In genomic region chr10:60830000-60830399, GRCm38 (mm10) we compare ENCODE assay signal across 8 mouse cellular contexts. TPM values are rescaled to one million over a fixed set of nuclear protein-coding genes. Genes with fewer than 3 reads are reported as not detected.
DNase-seq lines count a peak whose midpoint lies in the region; ATAC-seq lines count a peak whose summit lies in the region.
"Had no signal": no experiment of that assay in that cellular context is flagged by ENCODE, and none has a peak within 500 bp of the region (broad histone marks: within the 10 kb centered on the region; RNA-seq: fewer than 3 reads in every experiment).

No protein-coding gene starts in this region.

- H3K9ac ChIP-seq in forebrain, embryonic 14.5 days (ENCODE audit: low read length), result peak overlapping the region; percentile 68; the same call in 1 of the 2 replicates
- no peak overlapping the region for H3K9ac ChIP-seq in limb, embryonic 15.5 days

- peaks cover 98% of the 10 kb centered on the region for H3K27me3 ChIP-seq in megakaryocyte, embryonic 14.5 days (replicated peaks)
- H3K27me3 ChIP-seq in forebrain, embryonic 14.5 days (replicated peaks; ENCODE audit: control insufficient read depth, insufficient read depth, low read length), result peaks cover 36% of the 10 kb centered on the region
- peaks cover 29% of the 10 kb centered on the region for H3K27me3 ChIP-seq in limb, embryonic 15.5 days

- H3K36me3 ChIP-seq in megakaryocyte, embryonic 14.5 days (replicated peaks; ENCODE audit: low read length), result no peaks in the 10 kb centered on the region
- H3K36me3 ChIP-seq in forebrain, embryonic 14.5 days (ENCODE audit: control insufficient read depth, insufficient read depth, low read length), result no peaks in the 10 kb centered on the region
- H3K36me3 ChIP-seq in limb, embryonic 15.5 days, result no peaks in the 10 kb centered on the region

- no peak for ATAC-seq in megakaryocyte, adult 5-6 weeks (ENCODE audit: poor library complexity, severe bottlenecking)
- ATAC-seq in forebrain, embryonic 14.5 days, result no peak
- ATAC-seq in limb, embryonic 15.5 days (ENCODE audit: insufficient number of reproducible peaks, low FRiP score, low TSS enrichment, low read depth), result no peak
- ATAC-seq in erythroblast, adult 5-6 weeks (replicated peaks; ENCODE audit: low FRiP score, poor library complexity, severe bottlenecking), result no peak

- H3K4me2 ChIP-seq in forebrain, embryonic 14.5 days (ENCODE audit: low read length), result peak overlapping the region; percentile 95
- H3K4me2 ChIP-seq in limb, embryonic 15.5 days, result peak overlapping the region; percentile 94

- under 1% methylated on average over 11 of the region's 11 CpGs for WGBS in forebrain, embryonic 14.5 days
- WGBS in limb, embryonic 15.5 days, result under 1% methylated on average over 11 of the region's 11 CpGs

- H3K4me1 ChIP-seq in megakaryocyte, embryonic 14.5 days, result peaks cover 40% of the 10 kb centered on the region
- peaks cover 24% of the 10 kb centered on the region for H3K4me1 ChIP-seq in forebrain, embryonic 14.5 days (ENCODE audit: control insufficient read depth, insufficient read depth, low read length)
- H3K4me1 ChIP-seq in limb, embryonic 15.5 days, result peaks cover 65% of the 10 kb centered on the region

- DNase-seq in forebrain, embryonic 14.5 days (ENCODE audit: low spot score), result no peak
- no peak for DNase-seq in natural killer cell, adult 2 months (ENCODE audit: low spot score in 2 of 2)
- no peak for DNase-seq in left cerebral cortex, adult 18-20 months (ENCODE audit: low spot score in 2 of 2)

- peaks cover 16% of the 10 kb centered on the region for H3K9me3 ChIP-seq in megakaryocyte, embryonic 14.5 days
- no peaks in the 10 kb centered on the region for H3K9me3 ChIP-seq in forebrain, embryonic 14.5 days (replicated peaks; ENCODE audit: control insufficient read depth, low read length)
- no peaks in the 10 kb centered on the region for H3K9me3 ChIP-seq in limb, embryonic 15.5 days

- peak overlapping the region; percentile 90 for H3K4me3 ChIP-seq in megakaryocyte, embryonic 14.5 days (replicated peaks)
- peak overlapping the region; percentile 58 for H3K4me3 ChIP-seq in forebrain, embryonic 14.5 days (ENCODE audit: low read depth, low read length)
- H3K4me3 ChIP-seq in limb, embryonic 15.5 days, result peak overlapping the region; percentile 74

- H3K27ac ChIP-seq in forebrain, embryonic 14.5 days (ENCODE audit: low read depth, low read length), result no peak overlapping the region
- no peak overlapping the region for H3K27ac ChIP-seq in limb, embryonic 15.5 days
- H3K27ac ChIP-seq: macrophage had no signal

RNA-seq across cellular contexts. Expression of gene Unc5b, which starts 1.4 kb away (rescaled TPM):
- polyA plus RNA-seq in megakaryocyte, embryonic 14.5 days (2012; ENCODE audit: insufficient read depth, low replicate concordance), result 0.02 TPM in 1 of 2 replicates, not detected in the other
- total RNA-seq in megakaryocyte, adult 5-6 weeks (2015), result not detected in 2 replicates
- 0.07 and 0.08 TPM in 2 replicates for total RNA-seq in megakaryocyte, adult 5-6 weeks (2017)
- polyA plus RNA-seq in forebrain, embryonic 14.5 days (2014; fragmentation: Nextera tagmentation; extraction: Ambion mirVana), result 2.1 and 2.3 TPM in 2 replicates
- 8.1 and 8.2 TPM in 2 replicates for polyA plus RNA-seq in limb, embryonic 15.5 days (2015; fragmentation: Nextera tagmentation; extraction: Ambion mirVana)
- not detected in 2 replicates for total RNA-seq in erythroblast, adult 5-6 weeks (2015; ENCODE audit: low replicate concordance)
- not detected in 2 replicates for total RNA-seq in erythroblast, adult 5-6 weeks (2017; ENCODE audit: low replicate concordance)
- total RNA-seq in left cerebral cortex, adult 18-20 months (2021), result 10 to 100 TPM in 1 of 2 experiments, 1 to 10 TPM in 1; 9.3 to 10.3 TPM

Comparison
In these comparisons a context has a peak if more than half of its experiments do, and no peak if none do; other contexts are left out.
1. RNA of gene Unc5b, which starts 1.4 kb away (total RNA-seq): 9.3 to 10.3 TPM in left cerebral cortex, adult 18-20 months; 0.07 to 0.08 TPM in megakaryocyte, adult 5-6 weeks and not detected in erythroblast, adult 5-6 weeks; every median in the first group is over 4 times any median in the second.
2. Peak in every context shown above with its lines, with median percentiles within 50 percentile points of each other: H3K4me3 ChIP-seq.